Mouse (Mus musculus): Measurements from ENCODE around the gene Sntb2.
"Not testable (repeated sequence)": the region's sequence is repeated elsewhere in the genome, so short reads cannot be mapped to it uniquely, and the experiment has no call there.

Sntb2 gene

GRCm38 (mm10) chr8:106972538-106973264 is 37.2 kb downstream of the Sntb2 start:
- peak; percentile 71 for DNase-seq (ENCODE audit: low read depth)

GRCm38 (mm10) chr8:106973526-106973925 is 38.0 kb downstream of the Sntb2 start:
- not testable (repeated sequence) for DNase-seq (ENCODE audit: low read depth)

GRCm38 (mm10) chr8:106974754-106975153 is 39.2 kb downstream of the Sntb2 start:
- no peak for DNase-seq (ENCODE audit: low read depth)

GRCm38 (mm10) chr8:106975764-106976163 is 40.2 kb downstream of the Sntb2 start:
- DNase-seq (ENCODE audit: low read depth) = peak; percentile 51

GRCm38 (mm10) chr8:106976436-106976835 is 40.9 kb downstream of the Sntb2 start:
- no peak for DNase-seq (ENCODE audit: low read depth)

- peak; percentile 95 for DNase-seq (ENCODE audit: low read depth)
Measured at GRCm38 (mm10) chr8:106978755-106979251, 43.3 kb downstream of the Sntb2 start.

GRCm38 (mm10) chr8:106985404-106985821 is 49.9 kb downstream of the Sntb2 start:
- DNase-seq (ENCODE audit: low read depth) = peak; percentile 27

- DNase-seq (ENCODE audit: low read depth) = peak; percentile 25
Measured at GRCm38 (mm10) chr8:106985951-106986350, 50.4 kb downstream of the Sntb2 start.

GRCm38 (mm10) chr8:106987557-106987956 is 52.0 kb downstream of the Sntb2 start:
- no peak for DNase-seq (ENCODE audit: low read depth)

- no peak for DNase-seq (ENCODE audit: low read depth)
Measured at GRCm38 (mm10) chr8:106991393-106991792, 55.8 kb downstream of the Sntb2 start.

GRCm38 (mm10) chr8:106996339-106996738 is 60.8 kb downstream of the Sntb2 start:
- DNase-seq (ENCODE audit: low read depth) = not testable (repeated sequence)

- no peak for DNase-seq (ENCODE audit: low read depth)
Measured at GRCm38 (mm10) chr8:106997416-106997815, 61.9 kb downstream of the Sntb2 start.

- DNase-seq (ENCODE audit: low read depth) = peak; percentile 94
Measured at GRCm38 (mm10) chr8:106999068-106999467, 63.5 kb downstream of the Sntb2 start.

- peak; percentile 95 for DNase-seq (ENCODE audit: low read depth)
Measured at GRCm38 (mm10) chr8:107002532-107002931, 67.0 kb downstream of the Sntb2 start.

GRCm38 (mm10) chr8:107007795-107008194 is 72.2 kb downstream of the Sntb2 start:
- DNase-seq (ENCODE audit: low read depth) = no peak

GRCm38 (mm10) chr8:107012666-107013065 is 77.1 kb downstream of the Sntb2 start:
- no peak for DNase-seq (ENCODE audit: low read depth)

- no peak for DNase-seq (ENCODE audit: low read depth)
Measured at GRCm38 (mm10) chr8:107014915-107015314, 79.4 kb downstream of the Sntb2 start.

- peak; percentile 51 for DNase-seq (ENCODE audit: low read depth)
Measured at GRCm38 (mm10) chr8:107023479-107023878, 87.9 kb downstream of the Sntb2 start.

GRCm38 (mm10) chr8:107029310-107029709 is 93.8 kb downstream of the Sntb2 start:
- peak; percentile 71 for DNase-seq (ENCODE audit: low read depth)

- DNase-seq (ENCODE audit: low read depth) = no peak
Measured at GRCm38 (mm10) chr8:107030058-107030457, 94.5 kb downstream of the Sntb2 start.

- DNase-seq (ENCODE audit: low read depth) = peak; percentile 97
Measured at GRCm38 (mm10) chr8:107030650-107031576, 95.4 kb downstream of the Sntb2 start, which contains the start of gene Vps4a. Gene Vps4a, plus strand, starts transcription at chr8:107031222.

- peak; percentile 48 for DNase-seq (ENCODE audit: low read depth)
Measured at GRCm38 (mm10) chr8:107031577-107032090, 96.1 kb downstream of the Sntb2 start.

All from NIH3T3 (cell line).